In genomic region chrX:36474873-36475272, GRCm38 (mm10) we compare ENCODE assay signal across 25 mouse cellular contexts. TPM values are rescaled to one million over a fixed set of nuclear protein-coding genes. Genes with fewer than 3 reads are reported as not detected.
DNase-seq lines count a peak whose midpoint lies in the region; ATAC-seq lines count a peak whose summit lies in the region.
"Had no signal": no experiment of that assay in that cellular context is flagged by ENCODE, and none has a peak within 500 bp of the region (broad histone marks: within the 10 kb centered on the region; RNA-seq: fewer than 3 reads in every experiment).

No protein-coding gene starts in this region.

- H3K9me3 ChIP-seq in liver, embryonic 12.5 days (replicated peaks), result no peaks in the 10 kb centered on the region
- H3K9me3 ChIP-seq: embryonic facial prominence, embryonic 12.5 days; forebrain, embryonic 15.5 days; hindbrain, embryonic 10.5 days; limb, embryonic 10.5 days; neural tube, embryonic 12.5 days had no signal

- H3K4me2 ChIP-seq in liver, embryonic 12.5 days, result no peak overlapping the region
- H3K4me2 ChIP-seq: embryonic facial prominence, embryonic 12.5 days; forebrain, embryonic 15.5 days; midbrain, embryonic 11.5 days; neural tube, embryonic 12.5 days had no signal

- H3K27me3 ChIP-seq in liver, embryonic 12.5 days (replicated peaks), result no peaks in the 10 kb centered on the region
- H3K27me3 ChIP-seq: embryonic facial prominence, embryonic 12.5 days; forebrain, embryonic 15.5 days; neural tube, embryonic 12.5 days had no signal

- H3K4me1 ChIP-seq in liver, embryonic 12.5 days, result no peaks in the 10 kb centered on the region
- H3K4me1 ChIP-seq: embryonic facial prominence, embryonic 12.5 days; forebrain, embryonic 15.5 days; hindbrain, embryonic 10.5 days; limb, embryonic 10.5 days; neural tube, embryonic 12.5 days had no signal

- ATAC-seq in activated CD4-positive, CD25-positive, alpha-beta regulatory T cell, adult 4 months, result peak; percentile 89
- ATAC-seq in megakaryocyte progenitor cell, adult 5-6 weeks (replicated peaks; ENCODE audit: poor library complexity), result peak; percentile 39
- ATAC-seq in liver, embryonic 12.5 days, result no peak
- ATAC-seq: forebrain, embryonic 15.5 days; Patski had no signal

- DNase-seq in CD4-positive helper T cell, adult 2 months (ENCODE audit: low read depth, low spot score), result peak; percentile 63
- DNase-seq in thymus, postnatal 14 days, result peak; percentile 59
- no peak for DNase-seq in lung, postnatal 14 days
- no peak for DNase-seq in embryo, embryonic 9.5 days (ENCODE audit: extremely low spot score)
- DNase-seq: cerebellum, adult 9-10 months; gastrocnemius, postnatal 25 days; kidney, adult 8-10 months; kidney, postnatal 25 days; lung, adult 2 months; lung, postnatal 36 days had no signal

- no peaks in the 10 kb centered on the region for H3K36me3 ChIP-seq in liver, embryonic 12.5 days
- H3K36me3 ChIP-seq: embryonic facial prominence, embryonic 12.5 days; forebrain, embryonic 15.5 days; hindbrain, embryonic 10.5 days; limb, embryonic 10.5 days; neural tube, embryonic 12.5 days had no signal

- no peak overlapping the region for H3K27ac ChIP-seq in liver, embryonic 12.5 days
- H3K27ac ChIP-seq: embryonic facial prominence, embryonic 12.5 days; forebrain, embryonic 15.5 days; hindbrain, embryonic 10.5 days; limb, embryonic 10.5 days; neural tube, embryonic 12.5 days had no signal

- 44% methylated on average over 3 of the region's 3 CpGs for WGBS in liver, embryonic 12.5 days (ENCODE audit: insufficient replicate concordance)

- H3K9ac ChIP-seq in liver, embryonic 12.5 days, result no peak overlapping the region
- H3K9ac ChIP-seq: embryonic facial prominence, embryonic 12.5 days; forebrain, embryonic 15.5 days; neural tube, embryonic 12.5 days had no signal

- H3K4me3 ChIP-seq in liver, embryonic 12.5 days, result no peak overlapping the region
- H3K4me3 ChIP-seq: embryonic facial prominence, embryonic 12.5 days; erythroblast, embryonic 14.5 days; forebrain, embryonic 15.5 days; hindbrain, embryonic 10.5 days; limb, embryonic 10.5 days; neural tube, embryonic 12.5 days had no signal

RNA-seq across cellular contexts. Expression of gene Gm14569, which starts 16.8 kb away (rescaled TPM):
- polyA plus RNA-seq in activated CD4-positive, CD25-positive, alpha-beta regulatory T cell, adult 4 months (2017; shearing (Covaris generic)), result not detected
- total RNA-seq in megakaryocyte progenitor cell, adult 5-6 weeks (2015), result not detected in 2 replicates
- not detected in 2 replicates for total RNA-seq in megakaryocyte progenitor cell, adult 5-6 weeks (2017)
- polyA plus RNA-seq in liver, embryonic 12.5 days (2016; fragmentation: Nextera tagmentation; extraction: Ambion mirVana), result not detected in 2 replicates
- total RNA-seq: gastrocnemius, postnatal 25 days; heart, adult 8-10 months; liver, adult 2 months had no signal
- polyA plus RNA-seq: embryonic facial prominence, embryonic 12.5 days; erythroblast, embryonic 14.5 days; forebrain, embryonic 15.5 days; heart, embryonic 16.5 days; hindbrain, embryonic 10.5 days; intestine, embryonic 14.5 days; limb, embryonic 10.5 days; liver, adult 2 months; midbrain, embryonic 11.5 days; neural tube, embryonic 12.5 days; Patski had no signal

Comparison
In these comparisons a context has a peak if more than half of its experiments do, and no peak if none do; other contexts are left out.
1. DNase-seq: peak in CD4-positive helper T cell, adult 2 months (single experiment) and thymus, postnatal 14 days (single experiment); none in lung, postnatal 14 days (single experiment) and embryo, embryonic 9.5 days (single experiment).